Mouse (Mus musculus) adrenal gland, postnatal 0 days (tissue): ENCODE measurements around the gene Olfr1437. TPM values are rescaled to one million over a fixed set of nuclear protein-coding genes. Genes with fewer than 3 reads are reported as not detected.

Experiments
- polyA plus RNA-seq: library from polyadenylated mRNA; unstranded; fragments of >200 nt; fragmentation: Nextera tagmentation; extraction: Ambion mirVana; gene quantifications from 2 replicates; pipeline ENCODE4 v1.2.1, GENCODE M21; 2015

Gene Olfr1437
- not detected in 2 replicates for polyA plus RNA-seq

DNA sequence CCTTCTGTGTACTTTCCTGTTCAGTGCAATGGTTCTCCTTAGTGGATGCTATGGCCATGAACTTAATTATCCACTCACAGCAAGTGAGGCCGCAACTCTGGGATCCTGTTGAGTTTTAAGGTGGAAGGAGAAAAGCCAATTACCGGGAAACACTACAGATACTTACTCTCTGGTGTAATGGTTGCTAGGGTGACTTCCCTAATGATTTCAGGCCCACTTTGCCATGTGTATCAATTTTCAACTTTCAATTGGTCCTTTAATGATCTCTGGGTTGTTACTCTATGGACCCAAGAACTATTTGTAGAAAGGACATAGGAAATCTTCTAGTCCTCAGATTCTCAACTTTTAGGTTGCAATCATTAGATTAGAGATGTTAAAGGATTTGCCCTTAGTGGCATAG is at the start of gene Olfr1437:
Gene Olfr1437, minus strand, starts transcription at position 101 of the 400 bp plus-strand sequence.

DNA sequence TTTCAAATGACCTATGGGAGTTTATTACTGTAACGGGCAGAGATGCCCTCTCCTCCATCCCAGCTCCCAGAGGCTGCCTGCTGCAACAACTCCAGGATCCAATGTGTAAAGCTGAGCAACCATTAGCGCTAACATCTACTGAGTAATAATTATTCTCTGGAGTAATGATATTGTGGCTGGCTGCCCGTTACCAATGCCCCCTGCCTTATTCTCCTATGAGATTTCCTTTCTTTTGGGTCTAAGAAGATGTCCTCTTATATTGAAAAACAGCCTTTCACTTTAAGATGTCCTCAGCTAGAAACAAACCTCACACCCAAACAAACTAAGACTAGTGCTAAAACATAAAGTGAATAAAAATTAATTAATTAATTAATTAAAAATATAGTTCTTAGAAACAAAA is 10.9 kb upstream of the Olfr1437 start, which contains the start of gene Olfr1438-ps1:
Gene Olfr1438-ps1, minus strand, starts transcription at position 101 of the 400 bp plus-strand sequence.

DNA sequence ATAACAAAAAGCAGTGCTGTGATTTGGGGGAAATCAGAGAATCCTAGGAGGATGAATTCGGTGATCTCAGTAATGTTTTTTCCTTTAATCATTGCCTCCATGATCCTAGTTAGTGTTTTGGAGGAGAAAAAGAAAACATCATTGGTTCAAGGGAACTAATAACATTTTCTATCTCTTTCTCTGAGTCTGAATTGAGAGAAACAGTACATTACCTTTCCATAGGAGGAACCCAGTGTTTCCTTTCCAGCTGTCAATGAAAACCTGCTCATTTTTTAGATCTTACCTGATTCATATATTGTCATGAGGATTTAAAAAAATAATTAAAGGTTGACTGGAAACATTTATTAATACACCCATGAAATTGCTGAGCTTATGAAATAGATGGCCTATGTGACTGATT is 25.9 kb downstream of the Olfr1437 start, which contains the start of gene Olfr1436:
Gene Olfr1436, minus strand, starts transcription at position 101 of the 400 bp plus-strand sequence.

DNA sequence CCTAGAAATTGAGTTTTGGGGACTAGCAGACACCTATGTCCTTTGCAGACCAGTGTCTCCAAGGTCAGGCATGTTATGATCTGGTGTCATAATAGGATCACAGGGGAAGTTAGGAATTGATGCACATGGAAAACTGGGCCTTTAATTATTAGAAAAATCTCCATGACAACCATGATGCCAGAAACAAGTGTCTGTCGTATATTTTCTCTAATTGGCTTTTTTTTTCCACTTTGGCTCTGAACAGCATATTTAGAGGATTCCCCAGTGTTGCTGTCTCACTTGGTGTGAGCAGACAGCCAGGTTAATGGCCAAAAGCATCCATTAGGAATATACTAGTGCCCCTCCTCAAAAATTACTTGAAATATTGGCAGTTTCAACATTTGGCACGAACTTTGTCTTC is 45.3 kb downstream of the Olfr1437 start, which contains the start of gene Olfr1434:
Gene Olfr1434, plus strand, starts transcription at position 301 of the 400 bp plus-strand sequence.

Other genes starting within 250 kb of the Olfr1437 start
- not detected in 2 replicates for gene Olfr1425, start 247.4 kb downstream of the Olfr1437 start, polyA plus RNA-seq
- not detected in 2 replicates for gene Olfr1426, start 233.1 kb downstream of the Olfr1437 start, polyA plus RNA-seq
- not detected in 2 replicates for gene Olfr1427, start 221.8 kb downstream of the Olfr1437 start, polyA plus RNA-seq
- not detected in 2 replicates for gene Olfr1428, start 209.2 kb downstream of the Olfr1437 start, polyA plus RNA-seq
- not detected in 2 replicates for gene Olfr76, start 201.9 kb downstream of the Olfr1437 start, polyA plus RNA-seq
- gene Olfr1555-ps1, start 155.0 kb downstream of the Olfr1437 start, polyA plus RNA-seq: not detected in 2 replicates
- gene Olfr1431, start 124.5 kb downstream of the Olfr1437 start, polyA plus RNA-seq: not detected in 2 replicates
- not detected in 2 replicates for gene Olfr1432, start 92.5 kb downstream of the Olfr1437 start, polyA plus RNA-seq
- gene Olfr262, start 83.4 kb downstream of the Olfr1437 start, polyA plus RNA-seq: not detected in 2 replicates
- not detected in 2 replicates for gene Olfr235, start 64.1 kb downstream of the Olfr1437 start, polyA plus RNA-seq
- gene Olfr1434, start 45.2 kb downstream of the Olfr1437 start, polyA plus RNA-seq: not detected in 2 replicates
- not detected in 2 replicates for gene Olfr1436, start 26.0 kb downstream of the Olfr1437 start, polyA plus RNA-seq
- not detected in 2 replicates for gene Olfr1438-ps1, start 10.8 kb upstream of the Olfr1437 start, polyA plus RNA-seq
- not detected in 2 replicates for gene Olfr1440, start 62.2 kb upstream of the Olfr1437 start, polyA plus RNA-seq
- gene Olfr1441, start 92.3 kb upstream of the Olfr1437 start, polyA plus RNA-seq: not detected in 2 replicates
- not detected in 2 replicates for gene Pfpl, start 102.8 kb upstream of the Olfr1437 start, polyA plus RNA-seq
- gene Mpeg1, start 135.7 kb upstream of the Olfr1437 start, polyA plus RNA-seq: 2.1 and 2.6 TPM in 2 replicates
- gene Dtx4, start 176.4 kb upstream of the Olfr1437 start, polyA plus RNA-seq: 6.3 and 10.4 TPM in 2 replicates
- gene Fam111a, start 220.6 kb upstream of the Olfr1437 start, polyA plus RNA-seq: 9.0 and 9.4 TPM in 2 replicates